ENCODE assay signal across 11 mouse cellular contexts in the genomic region with DNA sequence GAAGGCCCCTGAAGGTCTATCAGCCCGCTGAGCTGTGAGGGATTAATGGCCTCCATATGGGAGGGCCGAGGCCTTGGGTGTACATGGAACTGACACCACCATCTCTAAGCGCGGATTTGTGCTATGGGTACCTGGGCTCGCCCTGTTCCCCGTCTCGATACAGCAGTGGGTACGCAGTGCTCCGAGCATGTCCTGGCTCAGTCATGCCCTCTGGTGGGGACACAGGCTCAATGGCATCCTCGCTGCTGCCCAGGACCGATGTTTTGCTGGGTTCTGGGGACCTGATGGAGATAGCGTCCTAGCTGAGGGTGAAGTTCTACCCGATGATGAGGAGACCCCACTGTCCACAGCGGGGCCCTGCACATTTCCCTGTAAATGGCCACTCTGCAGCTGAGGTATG. TPM values are rescaled to one million over a fixed set of nuclear protein-coding genes. Genes with fewer than 3 reads are reported as not detected.
A peak's percentile ranks its signal among the peaks of the same experiment; 100 is the strongest.
DNase-seq lines count a peak whose midpoint lies in the region; ATAC-seq and TF ChIP-seq lines count a peak whose summit lies in the region.
"Had no signal": no experiment of that assay in that cellular context is flagged by ENCODE, and none has a peak within 500 bp of the region (broad histone marks: within the 10 kb centered on the region; RNA-seq: fewer than 3 reads in every experiment).

No protein-coding gene starts in this region.

- no peaks in the 10 kb centered on the region for H3K9me3 ChIP-seq in midbrain, embryonic 14.5 days (ENCODE audit: control insufficient read depth, low read length)
- H3K9me3 ChIP-seq: hindbrain, embryonic 13.5 days; limb, embryonic 15.5 days had no signal

- H3K4me2 ChIP-seq in midbrain, embryonic 14.5 days (ENCODE audit: low read length), result no peak overlapping the region
- H3K4me2 ChIP-seq: hindbrain, embryonic 13.5 days; limb, embryonic 15.5 days had no signal

- ATAC-seq in midbrain, embryonic 14.5 days (ENCODE audit: low FRiP score, low TSS enrichment), result no peak
- ATAC-seq: Patski had no signal

- no peak for DNase-seq in gastrocnemius, adult 2 months
- no peak for DNase-seq in gastrocnemius, postnatal 4 days (ENCODE audit: low spot score in 2 of 2)
- no peak for DNase-seq in lung, adult 2 months
- DNase-seq in lung, adult 18-20 months, result no peak
- DNase-seq in T-cell, adult 2 months (ENCODE audit: low spot score), result peak; percentile 14
- DNase-seq in midbrain, embryonic 14.5 days, result peak; percentile 62
- DNase-seq in adrenal gland, adult 8-10 months, result no peak
- DNase-seq in spleen, postnatal 4 days (ENCODE audit: low spot score in 2 of 2), result no peak

- no peak for TF ChIP-seq POLR2A in lung, adult 2 months (IDR thresholded peaks at IDR 0.05; ENCODE audit: borderline replicate concordance, extremely low read depth, low read depth, low read length)

- 80% methylated on average over 14 of the region's 14 CpGs for WGBS in lung, adult 2 months
- 81% methylated on average over 14 of the region's 14 CpGs for WGBS in midbrain, embryonic 14.5 days

- no peak overlapping the region for H3K27ac ChIP-seq in gastrocnemius, adult 2 months
- no peak overlapping the region for H3K27ac ChIP-seq in midbrain, embryonic 14.5 days (replicated peaks; ENCODE audit: low read depth, low read length)
- H3K27ac ChIP-seq: hindbrain, embryonic 13.5 days; limb, embryonic 15.5 days had no signal

- H3K27me3 ChIP-seq in midbrain, embryonic 14.5 days (ENCODE audit: control insufficient read depth, insufficient read depth, low read length), result no peaks in the 10 kb centered on the region
- H3K27me3 ChIP-seq: hindbrain, embryonic 13.5 days; limb, embryonic 15.5 days; Patski had no signal

- peaks cover 76% of the 10 kb centered on the region for H3K36me3 ChIP-seq in midbrain, embryonic 14.5 days (ENCODE audit: control insufficient read depth, insufficient read depth, low read length)

- intact Hi-C loops in gastrocnemius, adult 2 months (cut with DNase I), result loop anchor here (5.0 kb wide), 1 partner anchor 243 kb away; no protein-coding TSS in a partner anchor

- no peak overlapping the region for H3K4me3 ChIP-seq in gastrocnemius, adult 2 months
- H3K4me3 ChIP-seq in lung, adult 2 months (replicated peaks; ENCODE audit: extremely low read depth, low read depth, low read length), result no peak overlapping the region
- no peak overlapping the region for H3K4me3 ChIP-seq in midbrain, embryonic 14.5 days (replicated peaks; ENCODE audit: low read depth, low read length)
- H3K4me3 ChIP-seq: hindbrain, embryonic 13.5 days; limb, embryonic 15.5 days had no signal

- TF ChIP-seq CTCF in gastrocnemius, adult 2 months (IDR thresholded peaks at IDR 0.05), result peak; percentile 60
- TF ChIP-seq CTCF in lung, adult 2 months (IDR thresholded peaks at IDR 0.05; ENCODE audit: insufficient read depth, low read length), result peak; percentile 61

- no peak overlapping the region for H3K9ac ChIP-seq in midbrain, embryonic 14.5 days (replicated peaks; ENCODE audit: low read length)
- H3K9ac ChIP-seq: hindbrain, embryonic 13.5 days; limb, embryonic 15.5 days had no signal

- H3K4me1 ChIP-seq in lung, adult 2 months (ENCODE audit: control insufficient read depth, insufficient read depth, low read length), result no peaks in the 10 kb centered on the region
- no peaks in the 10 kb centered on the region for H3K4me1 ChIP-seq in midbrain, embryonic 14.5 days (ENCODE audit: control insufficient read depth, insufficient read depth, low read length)
- H3K4me1 ChIP-seq: limb, embryonic 15.5 days had no signal

RNA-seq across cellular contexts. Expression of gene Rflna, which starts 21.0 kb away (rescaled TPM):
- total RNA-seq in gastrocnemius, adult 2 months (2021), result not detected
- total RNA-seq in gastrocnemius, postnatal 4 days (2021), result 1 to 10 TPM; 2.0 to 2.3 TPM
- polyA plus RNA-seq in lung, adult 2 months (2012; rRNA removed), result 20.2 and 26.0 TPM in 2 replicates
- 5.7 and 5.9 TPM in 2 replicates for polyA plus RNA-seq in midbrain, embryonic 14.5 days (2014; fragmentation: Nextera tagmentation; extraction: Ambion mirVana)
- 1 to 10 TPM; 2.4 to 4.6 (median 3.4) TPM for total RNA-seq in adrenal gland, adult 8-10 months (2022)

Comparison
In these comparisons a context has a peak if more than half of its experiments do, and no peak if none do; other contexts are left out.
1. DNase-seq: peak in T-cell, adult 2 months (single experiment) and midbrain, embryonic 14.5 days (single experiment); none in gastrocnemius, adult 2 months (single experiment), gastrocnemius, postnatal 4 days (0 of 2), lung, adult 2 months (single experiment), lung, adult 18-20 months (0 of 2), adrenal gland, adult 8-10 months (single experiment) and spleen, postnatal 4 days (0 of 2).